In genomic region chr1:66177489-66178170, GRCm38 (mm10) we compare ENCODE assay signal across 12 mouse cellular contexts. TPM values are rescaled to one million over a fixed set of nuclear protein-coding genes. Genes with fewer than 3 reads are reported as not detected.
DNase-seq lines count a peak whose midpoint lies in the region; ATAC-seq lines count a peak whose summit lies in the region.
"Had no signal": no experiment of that assay in that cellular context is flagged by ENCODE, and none has a peak within 500 bp of the region (broad histone marks: within the 10 kb centered on the region; RNA-seq: fewer than 3 reads in every experiment).

No protein-coding gene starts in this region.

- 12% methylated on average over 4 of the region's 4 CpGs for WGBS in forebrain, embryonic 13.5 days
- 43% methylated on average over 4 of the region's 4 CpGs for WGBS in midbrain, embryonic 12.5 days

- peak overlapping the region; percentile 33 for H3K27ac ChIP-seq in forebrain, embryonic 13.5 days
- H3K27ac ChIP-seq in midbrain, embryonic 12.5 days (replicated peaks), result 0 out of 2 replicates have a peak overlapping the region, but pooled peaks have one; percentile 15
- H3K27ac ChIP-seq: embryonic facial prominence, embryonic 13.5 days; liver, embryonic 13.5 days had no signal

- H3K4me2 ChIP-seq in forebrain, embryonic 13.5 days, result peak overlapping the region; percentile 69
- H3K4me2 ChIP-seq in midbrain, embryonic 12.5 days (replicated peaks), result peak overlapping the region; percentile 69
- H3K4me2 ChIP-seq: liver, embryonic 13.5 days had no signal

- peaks cover 37% of the 10 kb centered on the region for H3K36me3 ChIP-seq in forebrain, embryonic 13.5 days (ENCODE audit: poor library complexity, severe bottlenecking)
- no peaks in the 10 kb centered on the region; the same call in 1 of the 2 replicates for H3K36me3 ChIP-seq in midbrain, embryonic 12.5 days
- H3K36me3 ChIP-seq: embryonic facial prominence, embryonic 13.5 days; liver, embryonic 13.5 days had no signal

- ATAC-seq in cerebellum, adult (ENCODE audit: insufficient number of reproducible peaks, low FRiP score, low TSS enrichment), result peak; percentile 45
- ATAC-seq in forebrain, embryonic 13.5 days, result peak; percentile 5; the same call in 1 of the 2 replicates
- ATAC-seq in midbrain, embryonic 12.5 days (ENCODE audit: low FRiP score, low read depth), result no peak

- H3K27me3 ChIP-seq in forebrain, embryonic 13.5 days, result no peaks in the 10 kb centered on the region
- no peaks in the 10 kb centered on the region for H3K27me3 ChIP-seq in midbrain, embryonic 12.5 days
- H3K27me3 ChIP-seq: embryonic facial prominence, embryonic 13.5 days had no signal

- H3K4me1 ChIP-seq in forebrain, embryonic 13.5 days, result peaks cover 38% of the 10 kb centered on the region
- H3K4me1 ChIP-seq in midbrain, embryonic 12.5 days, result peaks cover 17% of the 10 kb centered on the region

- no peaks in the 10 kb centered on the region for H3K9me3 ChIP-seq in forebrain, embryonic 13.5 days (replicated peaks)
- H3K9me3 ChIP-seq in midbrain, embryonic 12.5 days, result no peaks in the 10 kb centered on the region
- H3K9me3 ChIP-seq: embryonic facial prominence, embryonic 13.5 days; liver, embryonic 13.5 days had no signal

- DNase-seq in CD4-positive, CD25-positive, alpha-beta regulatory T cell, adult 2 months (ENCODE audit: low read depth, low spot score), result peak; percentile 3
- no peak for DNase-seq in lung, postnatal 10 days
- no peak for DNase-seq in left cerebral cortex, postnatal 36 days (ENCODE audit: low spot score in 2 of 2)
- no peak for DNase-seq in adipocyte (ENCODE audit: low spot score)
- DNase-seq: adrenal gland, postnatal 25 days; liver, embryonic 13.5 days; thymus, postnatal 4 days had no signal

- H3K9ac ChIP-seq in forebrain, embryonic 13.5 days, result peak overlapping the region; percentile 60
- H3K9ac ChIP-seq in midbrain, embryonic 12.5 days (replicated peaks), result peak overlapping the region; percentile 43
- H3K9ac ChIP-seq: embryonic facial prominence, embryonic 13.5 days; liver, embryonic 13.5 days had no signal

- intact Hi-C loops in left cerebral cortex, postnatal 36 days (cut with DNase I), result loop anchor here (2.0 to 5.0 kb wide), 2 partner anchors 55 to 145 kb away; no protein-coding TSS in a partner anchor

- H3K4me3 ChIP-seq in forebrain, embryonic 13.5 days, result peak overlapping the region; percentile 89
- peak overlapping the region; percentile 84 for H3K4me3 ChIP-seq in midbrain, embryonic 12.5 days
- H3K4me3 ChIP-seq: liver, embryonic 13.5 days had no signal

RNA-seq across cellular contexts. Expression of gene Map2, which starts 2.6 kb away (rescaled TPM):
- 332 and 364 TPM in 2 replicates for polyA plus RNA-seq in forebrain, embryonic 13.5 days (2015; fragmentation: Nextera tagmentation; extraction: Ambion mirVana)
- polyA plus RNA-seq in midbrain, embryonic 12.5 days (2016; fragmentation: Nextera tagmentation; extraction: Ambion mirVana), result 357 and 388 TPM in 2 replicates
- total RNA-seq in left cerebral cortex, postnatal 36 days (2021), result 1,000 to 10,000 TPM in 1 of 2 experiments, 100 to 1,000 TPM in 1; 960 to 1,113 TPM
- total RNA-seq: MEL had no signal
